ENCODE assay signal across 22 mouse cellular contexts in genomic region chr9:30549892-30550515, GRCm38 (mm10).
"Had no signal": no experiment of that assay in that cellular context is flagged by ENCODE, and none has a peak within 500 bp of the region (broad histone marks: within the 10 kb centered on the region; RNA-seq: fewer than 3 reads in every experiment).

No protein-coding gene starts in this region.

- H3K9ac ChIP-seq: intestine, embryonic 15.5 days; liver, embryonic 12.5 days; liver, embryonic 15.5 days; lung, embryonic 15.5 days; midbrain, embryonic 15.5 days; neural tube, embryonic 12.5 days; neural tube, embryonic 15.5 days; stomach, embryonic 15.5 days had no signal

- H3K27me3 ChIP-seq: intestine, embryonic 15.5 days; liver, embryonic 12.5 days; liver, embryonic 15.5 days; lung, embryonic 15.5 days; megakaryocyte, embryonic 14.5 days; midbrain, embryonic 15.5 days; neural tube, embryonic 12.5 days; neural tube, embryonic 15.5 days; stomach, embryonic 15.5 days had no signal

- H3K4me1 ChIP-seq: intestine, embryonic 15.5 days; liver, embryonic 12.5 days; liver, embryonic 15.5 days; lung, embryonic 15.5 days; megakaryocyte, embryonic 14.5 days; midbrain, embryonic 15.5 days; neural tube, embryonic 12.5 days; neural tube, embryonic 15.5 days; stomach, embryonic 15.5 days had no signal

- H3K4me3 ChIP-seq: intestine, embryonic 15.5 days; liver, embryonic 12.5 days; liver, embryonic 15.5 days; lung, embryonic 15.5 days; megakaryocyte, embryonic 14.5 days; midbrain, embryonic 15.5 days; neural tube, embryonic 12.5 days; neural tube, embryonic 15.5 days; stomach, embryonic 15.5 days had no signal

- H3K27ac ChIP-seq: intestine, embryonic 15.5 days; liver, embryonic 12.5 days; liver, embryonic 15.5 days; lung, embryonic 15.5 days; midbrain, embryonic 15.5 days; neural tube, embryonic 12.5 days; neural tube, embryonic 15.5 days; stomach, embryonic 15.5 days had no signal

- H3K4me2 ChIP-seq: intestine, embryonic 15.5 days; liver, embryonic 12.5 days; liver, embryonic 15.5 days; lung, embryonic 15.5 days; midbrain, embryonic 11.5 days; midbrain, embryonic 15.5 days; neural tube, embryonic 12.5 days; neural tube, embryonic 15.5 days; stomach, embryonic 15.5 days had no signal

- DNase-seq: kidney, adult 18-20 months; kidney, adult 9 months; kidney, postnatal 14 days; kidney, postnatal 4 days; left cerebral cortex, postnatal 4 days; lung, adult 18-20 months; lung, postnatal 10 days; lung, postnatal 36 days; retina, postnatal 1 day; right cerebral cortex, postnatal 25 days; spleen, adult 18-20 months; thymus, postnatal 36 days had no signal

- ATAC-seq: intestine, embryonic 15.5 days; liver, embryonic 12.5 days; midbrain, embryonic 15.5 days had no signal

- H3K36me3 ChIP-seq: intestine, embryonic 15.5 days; liver, embryonic 12.5 days; liver, embryonic 15.5 days; lung, embryonic 15.5 days; midbrain, embryonic 15.5 days; neural tube, embryonic 12.5 days; neural tube, embryonic 15.5 days; stomach, embryonic 15.5 days had no signal

- H3K9me3 ChIP-seq: intestine, embryonic 15.5 days; liver, embryonic 12.5 days; liver, embryonic 15.5 days; lung, embryonic 15.5 days; midbrain, embryonic 15.5 days; neural tube, embryonic 12.5 days; neural tube, embryonic 15.5 days; stomach, embryonic 15.5 days had no signal
